Mouse (Mus musculus) CD4-positive helper T cell, adult 2 months (primary cell): ENCODE results near the gene Rora.

Source experiments
- DNase-seq: peaks from one replicate; pipeline ENCODE4 v3.0.0-alpha.2; 2012; ENCODE audit warnings: low read depth, missing footprints, low spot score

The Rora gene

DNA sequence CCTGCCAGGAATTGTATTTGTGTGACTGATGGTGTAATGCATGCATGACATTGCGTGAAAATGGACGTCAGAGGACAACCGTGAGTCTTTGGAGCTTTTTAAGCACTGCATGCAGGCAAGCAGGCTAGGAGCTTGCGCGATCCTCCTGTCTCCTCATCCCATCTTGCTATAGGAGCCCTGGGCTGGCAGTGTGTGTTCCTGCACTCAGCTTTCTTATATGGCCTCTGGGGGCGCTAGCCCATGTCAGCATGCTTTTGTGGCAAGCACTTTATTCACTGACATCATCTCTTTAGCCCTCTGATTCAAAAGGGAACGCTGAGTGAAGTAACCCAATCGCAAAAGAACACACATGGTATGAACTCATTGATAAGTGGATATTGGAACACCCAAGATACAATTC, 105.7 kb downstream of the Rora start:
- no peak for DNase-seq

DNA sequence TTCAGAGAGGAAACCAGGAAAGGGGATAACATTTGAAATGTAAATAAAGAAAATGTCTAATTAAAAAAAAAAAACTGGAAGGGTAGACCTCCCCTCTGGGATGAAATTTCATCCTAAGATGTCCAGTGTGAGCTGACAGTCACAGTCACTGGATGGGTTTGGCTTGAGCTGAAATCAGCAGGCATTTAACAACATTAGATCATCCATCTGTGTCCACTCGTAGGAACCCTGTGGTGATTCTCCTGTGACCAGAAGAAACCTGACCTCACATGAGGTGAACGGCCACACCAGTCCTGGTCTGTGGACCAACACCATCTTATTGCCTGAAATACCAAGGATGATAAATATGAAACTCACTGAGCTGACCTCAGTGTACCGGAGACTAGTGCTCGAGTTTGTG, 106.7 kb downstream of the Rora start:
- no peak for DNase-seq

DNA sequence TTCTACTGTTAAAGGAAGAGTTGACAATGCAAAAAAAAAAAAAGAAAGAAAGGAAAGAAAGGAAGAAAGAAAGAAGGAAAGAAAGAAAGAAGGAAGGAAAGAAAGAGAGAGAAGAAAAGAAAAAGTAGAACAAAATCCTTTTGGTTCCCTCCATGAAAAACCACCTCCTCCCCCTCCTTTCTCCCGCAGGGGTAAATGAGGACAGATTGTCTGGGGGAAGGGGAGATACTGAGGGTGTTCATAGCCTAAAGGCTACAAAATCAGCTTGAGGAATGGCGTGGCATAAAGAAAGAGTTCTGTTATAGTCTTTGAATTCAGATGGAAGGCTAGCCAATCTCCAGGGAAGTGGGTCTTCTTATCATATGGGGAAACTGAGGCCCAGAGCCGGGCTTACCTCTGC, 107.3 kb downstream of the Rora start:
- DNase-seq: no peak

DNA sequence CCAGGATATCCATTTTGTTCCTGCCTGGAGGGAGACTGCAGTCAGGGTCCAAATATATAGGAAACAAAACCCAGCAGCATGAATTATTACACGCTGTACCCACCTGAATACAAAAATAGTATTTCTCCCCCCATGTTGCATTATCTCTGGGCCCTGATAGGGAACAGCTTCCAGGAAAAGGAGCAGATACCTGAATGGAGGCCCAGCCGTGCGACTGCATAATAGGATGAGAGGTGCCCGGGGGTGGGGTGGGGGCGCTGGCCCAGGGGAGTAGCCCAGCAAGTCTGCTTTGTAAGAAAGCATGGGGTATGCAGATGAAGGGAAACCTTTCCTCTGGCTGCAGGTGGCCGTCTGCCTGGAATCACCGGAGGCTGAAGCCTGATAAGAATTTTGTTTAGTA, 108.1 kb downstream of the Rora start:
- DNase-seq: no peak

DNA sequence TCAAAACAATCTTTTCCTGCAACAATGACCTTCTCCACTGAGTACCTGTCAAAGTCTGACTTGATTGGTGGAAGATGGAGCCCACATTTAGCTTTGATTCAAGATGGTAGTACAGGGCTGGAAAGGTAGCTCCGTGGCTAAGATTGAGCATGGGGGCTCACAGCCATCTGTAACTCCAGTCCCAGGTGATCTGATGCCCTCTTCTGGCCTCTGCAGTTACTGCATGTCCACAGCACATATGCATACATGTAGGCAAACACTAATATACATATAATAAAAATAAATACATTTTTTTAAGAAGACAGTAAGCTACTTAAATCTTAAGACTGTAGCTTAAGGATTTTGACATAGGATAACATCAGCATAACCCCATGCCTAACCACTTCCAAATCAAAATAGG, 112.0 kb downstream of the Rora start:
- DNase-seq: no peak

DNA sequence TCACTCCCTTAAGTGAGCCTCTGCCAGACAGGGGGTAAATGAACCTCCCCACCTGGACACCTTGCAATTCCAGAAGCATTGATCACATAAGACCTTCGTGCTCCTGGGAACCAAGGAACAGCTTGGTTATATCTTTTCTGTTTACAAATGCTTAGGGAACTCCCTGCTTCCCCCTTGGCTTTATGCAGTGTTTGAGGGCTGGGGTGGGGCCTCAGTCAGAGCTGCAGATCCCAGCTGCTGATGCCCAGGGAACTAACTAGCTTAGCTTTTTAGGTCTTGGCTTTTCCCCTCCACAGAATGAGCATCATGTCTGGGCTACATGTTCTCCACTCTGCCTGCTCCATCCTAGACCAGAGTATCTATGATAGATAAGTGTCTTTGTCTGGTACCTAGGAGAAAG, 116.1 kb downstream of the Rora start:
- DNase-seq: no peak

DNA sequence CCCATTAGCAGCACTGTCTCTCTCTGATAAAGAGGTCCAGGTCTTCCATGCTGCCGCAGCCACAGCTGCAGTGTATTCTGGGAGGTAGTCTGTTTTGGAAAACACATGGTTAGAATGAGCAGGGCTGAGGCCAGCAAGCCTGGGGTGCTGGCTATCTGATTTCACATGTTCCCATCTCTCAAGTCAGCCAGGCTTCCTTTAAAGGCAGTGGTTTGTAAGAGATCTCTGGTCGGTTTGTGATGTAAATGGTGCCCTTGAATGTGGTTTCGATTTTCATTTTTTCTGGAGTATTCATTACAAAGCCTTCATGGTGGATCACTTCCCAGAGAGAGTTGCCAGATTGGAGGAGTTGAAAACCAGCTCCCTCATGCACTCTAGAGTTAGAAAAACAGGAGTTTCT, 117.8 kb downstream of the Rora start:
- DNase-seq: no peak

DNA sequence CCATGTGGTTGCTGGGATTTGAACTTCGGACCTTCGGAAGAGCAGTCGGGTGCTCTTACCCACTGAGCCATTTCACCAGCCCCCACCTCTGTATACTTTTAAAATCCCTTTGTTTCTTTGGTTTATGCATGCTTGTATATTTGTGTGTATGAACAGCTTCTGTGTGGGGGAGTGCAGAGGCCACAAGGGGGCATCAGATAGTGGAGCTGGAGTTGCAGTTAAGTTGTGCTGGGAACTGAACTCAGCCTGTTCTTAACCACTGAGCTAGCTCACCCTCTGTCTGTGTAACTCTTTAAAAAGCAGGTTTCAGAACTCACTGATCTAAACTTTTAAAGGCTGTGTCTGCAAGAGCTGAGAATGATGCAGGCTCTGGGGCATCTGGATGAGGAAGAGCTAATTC, 120.2 kb downstream of the Rora start:
- no peak for DNase-seq

DNA sequence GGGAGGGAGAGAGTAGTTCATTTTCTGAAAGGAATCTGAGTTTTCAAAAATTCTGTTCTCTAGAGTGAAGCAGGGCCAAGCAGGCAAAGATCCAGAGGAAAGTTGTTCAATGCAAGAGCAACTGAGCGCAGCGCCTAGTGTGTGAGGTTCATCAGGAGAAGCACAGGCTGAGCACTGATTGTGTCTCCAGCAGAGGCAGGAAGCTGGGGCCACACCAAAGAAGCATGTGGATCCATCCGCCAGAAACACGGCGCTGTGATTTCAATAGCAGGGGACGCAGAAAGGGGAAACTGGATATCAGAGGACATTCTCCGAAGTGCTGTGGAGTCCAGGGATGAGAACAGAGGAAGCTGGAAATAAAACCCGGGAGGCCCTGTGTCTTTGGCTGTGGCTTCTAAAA, 128.4 kb downstream of the Rora start:
- DNase-seq: no peak

DNA sequence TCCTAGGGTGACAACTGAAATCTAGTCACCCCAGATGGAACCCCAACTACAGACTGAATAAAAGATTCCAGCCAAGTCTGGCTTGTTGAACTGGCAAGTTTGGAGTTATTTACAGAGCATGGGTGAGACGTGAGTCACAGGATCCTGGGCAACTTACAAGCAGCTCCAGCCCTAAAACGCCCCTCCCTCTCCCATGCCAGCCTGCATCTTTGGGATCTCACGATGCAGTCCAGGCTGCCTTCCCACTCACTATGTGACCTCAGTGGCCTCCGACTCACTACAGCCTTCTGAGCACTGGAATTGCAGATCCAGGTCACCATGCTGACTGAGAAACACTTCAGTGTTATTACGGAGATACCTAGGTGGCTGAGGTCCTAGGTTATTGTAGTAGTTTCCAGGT, 129.0 kb downstream of the Rora start:
- DNase-seq: no peak

DNA sequence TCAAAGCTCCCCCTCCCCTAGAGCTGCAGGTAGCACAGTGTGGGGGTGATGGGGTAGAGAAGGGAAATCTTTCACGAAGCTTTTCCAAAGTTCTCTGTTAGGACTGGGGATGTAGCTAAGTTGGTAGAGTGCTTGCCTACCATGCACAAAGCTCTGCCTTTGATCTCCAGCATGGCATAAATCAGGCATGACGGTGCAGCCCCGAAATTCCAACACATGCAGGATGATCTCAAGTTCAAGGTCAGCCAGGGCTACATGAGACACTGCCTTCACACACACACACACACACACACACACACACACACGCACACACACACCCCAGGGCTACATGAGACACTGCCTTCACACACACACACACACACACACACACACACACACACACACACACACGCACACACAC, 129.7 kb downstream of the Rora start:
- no peak for DNase-seq

DNA sequence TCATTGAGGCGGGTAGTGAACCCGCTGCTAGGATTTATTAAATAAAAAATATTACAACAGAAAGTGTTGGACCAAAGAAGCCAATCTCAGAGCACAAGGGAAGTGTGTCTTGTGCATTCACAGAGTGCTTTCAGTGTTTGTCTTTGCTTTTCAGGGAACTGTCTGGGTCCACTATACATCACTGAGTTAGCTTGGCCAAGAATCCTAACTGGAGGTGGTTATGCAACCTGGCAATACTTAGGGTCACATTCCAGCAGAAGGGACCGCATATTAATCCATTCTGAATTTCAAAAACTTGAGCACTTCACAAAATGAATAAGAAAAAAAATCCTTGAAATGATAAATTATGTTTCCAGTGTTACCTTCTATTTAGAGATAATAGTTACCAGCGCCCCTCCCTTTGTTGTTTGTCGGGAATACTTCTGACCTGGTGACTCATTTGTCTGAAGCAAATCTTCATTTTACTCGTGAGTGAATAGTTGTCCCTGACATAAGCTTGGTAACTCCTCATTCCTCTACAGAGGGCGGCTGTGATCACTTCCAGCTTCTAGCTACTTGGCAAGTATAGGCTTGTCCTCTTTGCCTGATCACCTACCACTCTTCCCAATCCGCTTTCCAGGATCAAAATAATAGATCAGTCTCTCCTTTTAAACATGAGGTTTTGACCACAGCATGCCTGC, 133.2 kb downstream of the Rora start:
- DNase-seq: no peak

DNA sequence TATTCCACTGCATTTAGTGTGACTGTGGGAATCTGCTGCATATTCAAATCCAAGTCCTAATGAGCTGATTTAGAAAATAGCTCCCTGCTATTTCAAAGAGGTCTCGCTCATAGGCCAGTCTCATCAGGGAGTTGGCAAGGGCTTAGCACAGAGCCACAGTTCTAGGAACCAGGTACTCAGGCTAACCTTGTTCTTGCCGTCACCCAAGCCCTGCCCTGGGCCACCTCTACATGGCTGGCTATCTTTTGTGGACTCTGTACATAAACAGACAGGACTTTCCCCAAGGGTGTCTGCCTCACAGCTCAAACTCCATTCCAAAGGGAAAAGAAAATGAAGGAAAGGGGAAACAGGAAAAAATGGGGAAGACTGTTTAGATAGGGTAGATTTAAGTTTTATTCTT, 134.1 kb downstream of the Rora start:
- no peak for DNase-seq

DNA sequence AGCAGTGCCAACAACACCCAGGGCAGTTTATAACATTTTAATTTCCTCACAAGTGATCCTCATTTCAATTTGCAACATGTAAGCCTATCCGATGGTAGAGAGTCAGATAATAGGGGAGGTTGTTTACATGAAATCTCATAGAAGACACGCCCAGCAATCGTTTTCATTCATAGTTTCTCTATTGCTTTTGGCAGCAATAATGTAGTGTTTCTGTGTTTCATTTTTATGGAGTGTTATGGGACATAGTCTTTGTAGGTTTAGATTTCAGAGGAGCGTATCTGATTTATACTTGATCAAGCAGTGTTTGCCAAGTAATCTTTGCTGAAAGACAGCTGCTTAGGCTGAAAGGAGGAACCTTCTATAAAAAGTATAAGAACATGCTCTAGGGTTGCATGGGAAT, 137.3 kb downstream of the Rora start:
- no peak for DNase-seq

DNA sequence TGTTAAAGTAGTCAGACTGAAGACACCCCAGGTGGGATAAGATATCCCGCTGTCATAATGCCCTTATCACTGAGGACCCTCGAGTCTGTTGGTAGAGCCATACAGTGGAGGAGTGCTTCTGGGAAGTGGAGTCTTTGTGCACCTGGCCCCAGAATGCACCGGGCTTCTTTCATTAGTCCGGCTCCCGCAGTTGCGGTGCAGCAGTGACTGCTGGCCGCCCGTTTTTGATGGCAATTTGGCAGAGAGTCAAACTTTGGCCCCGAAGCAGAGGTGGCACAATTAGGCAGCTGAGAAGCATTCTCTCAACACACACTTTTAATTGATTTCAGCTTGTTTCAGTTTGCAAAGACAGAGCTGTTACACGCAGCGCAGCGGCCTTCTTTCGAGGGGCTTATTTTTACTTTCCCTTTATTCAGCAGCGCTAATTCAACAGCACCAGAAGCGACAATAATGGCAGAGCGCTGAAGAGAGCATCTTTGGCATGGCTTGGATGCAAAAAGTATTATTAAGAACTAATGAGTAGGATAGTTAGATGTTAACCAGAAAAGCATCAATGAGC, 138.5 kb downstream of the Rora start:
- no peak for DNase-seq

DNA sequence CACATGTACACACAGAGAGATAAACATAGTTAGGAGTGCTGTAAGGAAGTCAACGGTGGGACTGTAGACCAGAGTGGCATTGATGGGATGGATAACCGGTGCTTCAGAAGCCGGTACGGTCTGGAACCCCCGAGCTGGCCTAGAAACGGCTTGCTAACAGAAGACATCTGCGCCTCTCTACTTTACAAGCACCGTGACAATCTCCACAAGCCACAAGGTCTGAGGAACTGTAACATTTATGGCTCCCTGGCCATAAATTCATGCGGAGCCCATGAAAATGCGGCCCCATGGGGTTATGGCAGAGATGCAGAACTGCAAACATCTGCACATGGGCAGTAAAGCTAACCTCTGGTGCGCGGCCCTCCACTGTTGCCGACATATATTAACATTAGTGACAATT, 141.7 kb downstream of the Rora start:
- DNase-seq: no peak

DNA sequence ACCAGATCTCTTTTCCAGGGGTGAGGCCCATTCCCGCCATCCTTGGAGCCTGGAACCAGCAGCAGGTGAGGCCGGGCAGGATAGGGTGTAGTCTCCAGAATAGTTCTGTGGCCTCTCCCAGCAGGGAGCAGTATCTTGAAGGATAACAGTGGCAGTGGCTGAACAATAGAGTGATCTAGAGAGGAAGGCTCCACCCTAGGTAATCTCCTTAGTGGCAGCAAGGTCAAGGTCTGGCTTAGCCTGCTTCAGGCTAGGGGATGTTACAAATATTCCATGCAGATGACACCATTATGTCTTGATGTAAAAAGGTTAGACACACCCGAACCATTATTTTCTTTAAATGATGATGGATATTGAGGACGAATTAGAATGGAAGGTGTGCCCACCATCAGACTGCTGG, 144.6 kb downstream of the Rora start:
- no peak for DNase-seq

DNA sequence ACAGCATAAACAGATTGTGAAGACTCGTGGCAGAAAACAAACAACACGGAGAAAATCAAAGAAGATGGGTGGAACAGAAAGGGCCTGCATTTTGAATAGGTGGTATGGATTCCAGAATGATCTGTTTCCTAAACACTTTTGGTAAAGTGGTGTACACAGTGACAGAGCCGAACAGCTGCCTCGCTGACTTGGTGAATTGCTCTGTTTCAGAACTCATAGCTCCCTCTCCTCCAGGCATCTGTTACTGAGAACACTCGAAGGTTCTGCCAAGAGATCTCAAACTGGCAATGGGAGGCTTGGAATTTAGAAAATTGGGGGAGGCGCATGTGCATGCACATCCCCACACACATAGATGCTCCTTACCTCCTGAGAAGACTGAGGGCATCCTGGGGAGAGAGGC, 145.5 kb downstream of the Rora start:
- DNase-seq: no peak

DNA sequence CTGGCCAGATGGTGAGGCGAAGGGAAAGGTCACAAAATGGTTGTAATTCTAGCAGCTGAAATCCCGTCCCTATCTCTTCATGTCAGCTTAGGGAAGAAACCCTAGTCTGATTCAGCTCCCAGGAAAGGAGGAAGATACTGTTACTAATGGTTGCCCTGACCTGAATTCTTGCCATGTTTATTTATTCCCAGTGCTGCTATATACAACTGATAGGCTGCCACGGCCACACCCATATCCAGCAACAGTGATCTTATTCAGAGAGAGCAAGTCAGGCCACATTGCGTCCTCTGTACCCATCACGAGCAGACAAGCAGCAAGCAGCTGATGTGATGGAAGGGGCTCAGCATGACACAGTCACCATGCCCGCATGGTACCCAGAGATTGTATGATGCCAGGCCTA, 150.6 kb downstream of the Rora start:
- no peak for DNase-seq

DNA sequence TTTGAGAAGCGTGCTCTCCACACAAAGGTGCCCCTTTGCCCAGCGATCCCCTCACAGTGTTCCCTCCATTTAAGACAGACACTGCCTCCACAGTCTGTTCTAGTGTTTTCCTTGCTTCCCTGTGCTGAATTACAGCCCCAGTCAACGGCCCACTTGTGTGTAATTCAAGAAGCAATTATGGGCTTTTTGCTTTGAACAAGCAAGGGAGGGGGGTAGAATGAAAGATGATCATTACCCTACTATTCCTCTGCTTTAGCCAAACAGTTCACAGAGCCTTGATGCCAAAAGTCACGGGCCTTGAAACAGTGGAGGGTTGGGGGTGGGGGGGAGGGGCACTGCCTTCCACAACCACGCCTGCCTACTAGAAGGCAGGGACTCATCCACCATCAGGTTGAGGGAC, 152.2 kb downstream of the Rora start:
- no peak for DNase-seq

DNA sequence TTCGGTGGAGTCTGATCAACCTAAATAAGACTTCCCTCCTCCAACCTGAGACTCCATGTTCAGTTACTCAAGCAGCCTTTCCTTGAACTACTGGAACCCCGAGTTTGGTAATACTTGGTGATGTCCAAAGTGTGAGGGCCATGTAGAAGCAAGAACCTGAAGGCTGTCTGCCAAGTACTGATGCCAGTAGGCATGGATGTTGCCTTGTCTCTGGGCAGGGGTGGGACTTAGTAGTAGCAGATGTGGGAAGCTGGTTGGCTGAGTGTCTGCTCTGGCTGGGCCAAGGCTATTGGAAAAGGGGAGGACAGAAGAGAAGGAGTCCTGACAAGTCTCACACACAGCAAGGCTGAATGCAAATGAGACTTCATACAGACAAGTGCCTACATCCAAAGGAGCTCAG, 154.1 kb downstream of the Rora start:
- DNase-seq: no peak

DNA sequence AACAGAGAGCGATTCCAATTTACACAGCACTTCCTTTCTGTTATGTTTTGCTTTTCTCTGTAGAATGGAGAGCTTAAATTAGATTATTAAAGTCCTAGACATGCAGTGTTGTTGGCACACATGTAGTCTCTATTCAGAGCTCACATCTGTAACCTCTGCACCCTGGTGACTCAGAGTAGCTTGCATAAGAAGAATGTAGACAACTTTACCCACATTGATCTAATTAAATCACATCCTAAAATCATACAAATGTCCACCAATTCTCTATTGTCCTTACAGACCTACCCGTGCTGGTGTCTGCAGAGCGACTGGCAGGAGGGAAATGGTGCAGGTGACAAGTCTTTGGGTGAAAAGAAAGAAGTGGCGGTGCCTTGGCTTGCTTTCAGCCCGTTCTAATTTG, 155.9 kb downstream of the Rora start:
- DNase-seq: no peak

DNA sequence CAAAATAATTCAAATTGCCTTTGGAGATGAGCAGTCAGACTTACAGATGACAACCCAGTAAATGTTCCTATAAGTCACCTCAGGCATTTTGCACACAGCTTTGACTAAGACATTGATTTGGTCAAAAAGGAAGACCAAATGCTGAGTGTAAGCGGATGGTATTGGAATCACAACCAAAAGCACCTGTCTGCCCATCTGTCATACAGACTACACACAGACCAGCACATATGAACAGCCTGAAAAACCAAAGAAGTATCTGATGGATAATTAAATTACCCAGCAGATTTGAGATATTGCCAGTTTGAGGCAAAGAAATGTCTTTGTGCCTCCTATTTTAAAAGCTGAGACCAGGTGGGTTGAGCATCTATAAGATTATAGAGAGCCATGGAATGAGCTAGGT, 161.1 kb downstream of the Rora start:
- no peak for DNase-seq

DNA sequence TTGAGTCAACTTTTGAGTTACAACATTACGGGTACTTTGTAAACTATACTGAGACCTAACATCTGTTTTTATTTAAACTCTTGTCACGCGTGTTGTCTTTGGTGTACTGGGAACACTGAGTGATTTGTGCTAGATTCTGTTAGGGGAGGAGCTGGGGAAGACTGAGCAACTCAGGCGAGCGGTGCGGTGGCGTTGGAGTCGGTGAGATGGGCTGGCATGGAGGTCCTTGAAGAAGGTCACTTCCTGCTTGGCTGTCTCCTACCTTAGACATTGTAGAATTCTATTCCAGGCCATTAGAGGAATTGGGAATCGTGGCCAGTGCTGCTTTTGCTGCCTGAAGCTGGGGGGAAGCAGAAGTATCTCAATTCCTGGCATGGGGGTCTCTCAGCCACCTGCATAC, 162.3 kb downstream of the Rora start:
- no peak for DNase-seq
